Comparison of ENCODE assay signal across 27 mouse cellular contexts in the genomic region with DNA sequence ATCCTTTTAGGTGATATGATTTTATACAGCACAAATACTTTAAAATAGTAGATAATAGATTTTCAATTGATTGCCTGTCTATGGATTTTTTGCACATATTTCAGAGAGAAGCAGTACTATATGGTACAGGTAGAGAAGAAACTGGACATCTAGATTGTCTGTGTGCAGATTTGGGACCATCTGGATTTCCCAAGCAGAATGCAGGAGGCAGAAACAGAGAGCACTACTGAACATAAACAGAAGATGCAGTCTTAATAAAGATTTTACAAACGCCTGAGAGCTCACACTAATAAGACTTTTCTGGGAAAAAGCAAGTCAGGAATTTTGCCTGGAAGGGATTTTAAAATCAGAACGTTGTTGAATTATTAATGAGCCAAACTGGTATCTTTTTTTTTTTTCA.
DNase-seq lines count a peak whose midpoint lies in the region; ATAC-seq and TF ChIP-seq lines count a peak whose summit lies in the region.
"Had no signal": no experiment of that assay in that cellular context is flagged by ENCODE, and none has a peak within 500 bp of the region (broad histone marks: within the 10 kb centered on the region; RNA-seq: fewer than 3 reads in every experiment).

No protein-coding gene starts in this region.

- no peak overlapping the region for H3K4me3 ChIP-seq in forebrain, postnatal 0 days (ENCODE audit: low read depth, low read length)
- no peak overlapping the region for H3K4me3 ChIP-seq in forebrain, embryonic 13.5 days
- H3K4me3 ChIP-seq in midbrain, embryonic 13.5 days (replicated peaks), result no peak overlapping the region
- no peak overlapping the region for H3K4me3 ChIP-seq in midbrain, embryonic 10.5 days
- no peak overlapping the region for H3K4me3 ChIP-seq in midbrain, embryonic 16.5 days (ENCODE audit: low read depth, low read length)
- H3K4me3 ChIP-seq in thymus, adult 2 months (ENCODE audit: control insufficient read depth, insufficient read depth, low read length), result no peak overlapping the region
- H3K4me3 ChIP-seq: forebrain, embryonic 10.5 days; forebrain, embryonic 15.5 days; gastrocnemius, adult 2 months; heart, embryonic 12.5 days; heart, embryonic 15.5 days; hindbrain, embryonic 10.5 days; hindbrain, embryonic 13.5 days had no signal

- 22% methylated on average over 2 of the region's 2 CpGs for WGBS in forebrain, postnatal 0 days
- WGBS in forebrain, embryonic 13.5 days, result 45% methylated on average over 2 of the region's 2 CpGs
- 39% methylated on average over 2 of the region's 2 CpGs for WGBS in midbrain, embryonic 13.5 days
- WGBS in midbrain, embryonic 10.5 days, result 55% methylated on average over 2 of the region's 2 CpGs
- WGBS in midbrain, embryonic 16.5 days, result 25% methylated on average over 2 of the region's 2 CpGs
- WGBS in thymus, adult 2 months, result 61% methylated on average over 2 of the region's 2 CpGs

- H3K9ac ChIP-seq in forebrain, postnatal 0 days, result no peak overlapping the region
- H3K9ac ChIP-seq in forebrain, embryonic 13.5 days, result no peak overlapping the region
- no peak overlapping the region for H3K9ac ChIP-seq in midbrain, embryonic 13.5 days (replicated peaks)
- H3K9ac ChIP-seq in midbrain, embryonic 16.5 days (ENCODE audit: low read depth, low read length), result no peak overlapping the region
- H3K9ac ChIP-seq: forebrain, embryonic 15.5 days; heart, embryonic 12.5 days; heart, embryonic 15.5 days; hindbrain, embryonic 13.5 days had no signal

- peak; percentile 4 for DNase-seq in forebrain, postnatal 0 days
- DNase-seq in midbrain, embryonic 10.5 days (ENCODE audit: low spot score), result no peak
- DNase-seq in cerebellum, adult 11 months, result no peak
- DNase-seq in thymus, adult 2 months, result no peak
- DNase-seq: adrenal gland, postnatal 10 days; adrenal gland, postnatal 36 days; B cell, adult 2 months; cerebellum, adult 11-12 months; cerebellum, adult 9-10 months; cerebellum, postnatal 14 days; gastrocnemius, adult 2 months; gastrocnemius, postnatal 14 days; heart, adult 18-20 months; heart, postnatal 10 days; heart, postnatal 36 days had no signal

- H3K9me3 ChIP-seq in forebrain, postnatal 0 days (ENCODE audit: low read length), result no peaks in the 10 kb centered on the region
- H3K9me3 ChIP-seq in forebrain, embryonic 13.5 days (replicated peaks), result no peaks in the 10 kb centered on the region
- no peaks in the 10 kb centered on the region for H3K9me3 ChIP-seq in midbrain, embryonic 13.5 days
- no peaks in the 10 kb centered on the region for H3K9me3 ChIP-seq in midbrain, embryonic 10.5 days (replicated peaks)
- no peaks in the 10 kb centered on the region for H3K9me3 ChIP-seq in midbrain, embryonic 16.5 days (replicated peaks; ENCODE audit: control insufficient read depth, low read length, poor library complexity, severe bottlenecking)
- H3K9me3 ChIP-seq: forebrain, embryonic 10.5 days; forebrain, embryonic 15.5 days; G1E; heart, embryonic 12.5 days; heart, embryonic 15.5 days; hindbrain, embryonic 10.5 days; hindbrain, embryonic 13.5 days had no signal

- ATAC-seq in forebrain, postnatal 0 days, result no peak
- ATAC-seq in forebrain, embryonic 13.5 days, result no peak
- 0 out of 2 replicates have a peak, but pooled peaks have one; percentile 58 for ATAC-seq in midbrain, embryonic 13.5 days
- peak; percentile 75 for ATAC-seq in midbrain, embryonic 16.5 days
- ATAC-seq: Patski had no signal

- no peaks in the 10 kb centered on the region for H3K36me3 ChIP-seq in forebrain, postnatal 0 days (ENCODE audit: insufficient read depth)
- H3K36me3 ChIP-seq in forebrain, embryonic 13.5 days (ENCODE audit: poor library complexity, severe bottlenecking), result no peaks in the 10 kb centered on the region
- H3K36me3 ChIP-seq in midbrain, embryonic 13.5 days, result no peaks in the 10 kb centered on the region
- no peaks in the 10 kb centered on the region for H3K36me3 ChIP-seq in midbrain, embryonic 10.5 days
- no peaks in the 10 kb centered on the region for H3K36me3 ChIP-seq in midbrain, embryonic 16.5 days (ENCODE audit: control insufficient read depth, insufficient read depth, low read length)
- no peaks in the 10 kb centered on the region for H3K36me3 ChIP-seq in thymus, adult 2 months (ENCODE audit: control insufficient read depth, insufficient read depth, low read length)
- H3K36me3 ChIP-seq: forebrain, embryonic 10.5 days; forebrain, embryonic 15.5 days; G1E; heart, embryonic 12.5 days; heart, embryonic 15.5 days; hindbrain, embryonic 10.5 days; hindbrain, embryonic 13.5 days had no signal

- no peak for TF ChIP-seq POLR2A in thymus, adult 2 months (IDR thresholded peaks at IDR 0.05; ENCODE audit: control insufficient read depth, extremely low read depth, insufficient read depth, low read length, poor library complexity)

- no peak overlapping the region for H3K4me2 ChIP-seq in forebrain, postnatal 0 days (ENCODE audit: low read depth)
- no peak overlapping the region for H3K4me2 ChIP-seq in forebrain, embryonic 13.5 days
- H3K4me2 ChIP-seq in midbrain, embryonic 13.5 days (replicated peaks), result no peak overlapping the region
- H3K4me2 ChIP-seq in midbrain, embryonic 16.5 days (ENCODE audit: low read length), result no peak overlapping the region
- H3K4me2 ChIP-seq: forebrain, embryonic 15.5 days; heart, embryonic 12.5 days; heart, embryonic 15.5 days; hindbrain, embryonic 13.5 days had no signal

- no peak for TF ChIP-seq CTCF in forebrain, postnatal 0 days (IDR thresholded peaks at IDR 0.05; ENCODE audit: low read depth)
- TF ChIP-seq CTCF in thymus, adult 2 months (IDR thresholded peaks at IDR 0.05; ENCODE audit: borderline replicate concordance, control insufficient read depth, extremely low read depth, insufficient read depth, low read length, poor library complexity), result no peak

- H3K27me3 ChIP-seq in forebrain, postnatal 0 days (ENCODE audit: insufficient read depth, low read length), result no peaks in the 10 kb centered on the region
- H3K27me3 ChIP-seq in forebrain, embryonic 13.5 days, result no peaks in the 10 kb centered on the region
- H3K27me3 ChIP-seq in midbrain, embryonic 13.5 days, result no peaks in the 10 kb centered on the region
- no peaks in the 10 kb centered on the region for H3K27me3 ChIP-seq in midbrain, embryonic 10.5 days (ENCODE audit: low read depth, poor library complexity, severe bottlenecking)
- H3K27me3 ChIP-seq in midbrain, embryonic 16.5 days (ENCODE audit: control insufficient read depth, insufficient read depth, low read depth, low read length), result no peaks in the 10 kb centered on the region
- no peaks in the 10 kb centered on the region for H3K27me3 ChIP-seq in thymus, adult 2 months (ENCODE audit: control insufficient read depth, insufficient read depth, low read length)
- H3K27me3 ChIP-seq: CH12.LX; forebrain, embryonic 15.5 days; heart, embryonic 12.5 days; heart, embryonic 15.5 days; hindbrain, embryonic 13.5 days; Patski had no signal

- no peak overlapping the region for H3K27ac ChIP-seq in forebrain, postnatal 0 days (ENCODE audit: low read depth, low read length)
- no peak overlapping the region for H3K27ac ChIP-seq in forebrain, embryonic 13.5 days
- H3K27ac ChIP-seq in midbrain, embryonic 13.5 days, result no peak overlapping the region
- no peak overlapping the region for H3K27ac ChIP-seq in midbrain, embryonic 10.5 days (replicated peaks)
- H3K27ac ChIP-seq in midbrain, embryonic 16.5 days (ENCODE audit: low read length), result no peak overlapping the region
- no peak overlapping the region for H3K27ac ChIP-seq in thymus, adult 2 months (ENCODE audit: control insufficient read depth, insufficient read depth, low read length)
- H3K27ac ChIP-seq: forebrain, embryonic 10.5 days; gastrocnemius, adult 2 months; heart, embryonic 15.5 days; hindbrain, embryonic 10.5 days; hindbrain, embryonic 13.5 days had no signal

- H3K4me1 ChIP-seq in forebrain, postnatal 0 days (ENCODE audit: insufficient read depth), result peaks cover 5% of the 10 kb centered on the region; the same call in 1 of the 2 replicates
- H3K4me1 ChIP-seq in forebrain, embryonic 13.5 days, result no peaks in the 10 kb centered on the region
- no peaks in the 10 kb centered on the region for H3K4me1 ChIP-seq in midbrain, embryonic 13.5 days (replicated peaks)
- peaks cover 9% of the 10 kb centered on the region; the same call in 1 of the 2 replicates for H3K4me1 ChIP-seq in midbrain, embryonic 10.5 days
- peaks cover 9% of the 10 kb centered on the region for H3K4me1 ChIP-seq in midbrain, embryonic 16.5 days (ENCODE audit: control insufficient read depth, insufficient read depth, low read length)
- H3K4me1 ChIP-seq in thymus, adult 2 months (replicated peaks; ENCODE audit: control insufficient read depth, insufficient read depth, low read length), result no peaks in the 10 kb centered on the region
- H3K4me1 ChIP-seq: forebrain, embryonic 10.5 days; heart, embryonic 12.5 days; heart, embryonic 15.5 days; hindbrain, embryonic 10.5 days had no signal

Comparison
In these comparisons a context has a peak if more than half of its experiments do, and no peak if none do; other contexts are left out.
1. ATAC-seq: peak in midbrain, embryonic 13.5 days (single experiment) and midbrain, embryonic 16.5 days (single experiment); none in forebrain, postnatal 0 days (single experiment) and forebrain, embryonic 13.5 days (single experiment).